Mouse (Mus musculus) intestine, postnatal 0 days (tissue): ENCODE measurements at regions not wholly inside any gene's neighbourhood (a gene's known extent, or its start where the extent isn't known, plus 50 kb on each side); places are given as distances from the start of the nearest gene placed in this dataset.

Experiments
- ATAC-seq: fragments of 200-750 bp; cut with Nextera tagmentation; 2 replicates; pipeline ENCODE4 v1.8.0; 2017; ENCODE audit warnings: mild to moderate bottlenecking, moderate TSS enrichment, moderate library complexity
- H3K27ac ChIP-seq: fragments of 300-500 bp; sonication (generic); 2 replicates; pipeline ENCODE4 v1.5.1; 2014; ENCODE audit warnings: mild to moderate bottlenecking, low read depth, low read length, moderate library complexity
- H3K27me3 ChIP-seq: fragments of 300-500 bp; sonication (generic); replicated peaks from 2 replicates; pipeline ENCODE4 v1.6.1; 2014; ENCODE audit warnings: low read length, mixed read lengths; ENCODE audit not compliant: control insufficient read depth, insufficient read depth
- H3K36me3 ChIP-seq: fragments of 300-500 bp; sonication (generic); 2 replicates; pipeline ENCODE4 v1.6.1; 2014; ENCODE audit warnings: mild to moderate bottlenecking, moderate library complexity; ENCODE audit not compliant: control insufficient read depth, insufficient read depth
- H3K4me1 ChIP-seq: fragments of 300-500 bp; sonication (generic); replicated peaks from 2 replicates; pipeline ENCODE4 v1.6.1; 2014; ENCODE audit warnings: antibody characterized with exemption, low read length, mixed read lengths; ENCODE audit not compliant: control insufficient read depth, insufficient read depth
- H3K4me2 ChIP-seq: fragments of 300-500 bp; sonication (generic); replicated peaks from 2 replicates; pipeline ENCODE4 v1.6.1; 2014; ENCODE audit warnings: low read depth, mild to moderate bottlenecking, moderate library complexity
- H3K4me3 ChIP-seq: fragments of 300-500 bp; sonication (generic); 2 replicates; pipeline ENCODE4 v1.5.1; 2014; ENCODE audit warnings: low read depth, low read length
- H3K9ac ChIP-seq: fragments of 300-500 bp; sonication (generic); 2 replicates; pipeline ENCODE4 v1.6.1; 2014; ENCODE audit warnings: mild to moderate bottlenecking, low read depth, low read length
- H3K9me3 ChIP-seq: fragments of 300-500 bp; sonication (generic); 2 replicates; pipeline ENCODE4 v1.6.1; 2016; ENCODE audit warnings: mixed run types; ENCODE audit not compliant: control insufficient read depth
- CTCF ChIP-seq: sonication (generic); IDR thresholded peaks from 2 replicates; pipeline ENCODE4 v1.5.1; 2016; ENCODE audit warnings: low read depth, mild to moderate bottlenecking, control low read depth, antibody characterized with exemption, moderate library complexity
- WGBS: fragments of 180-500 bp; shearing (Covaris S2); extraction: QIAGEN DNeasy Blood & Tissue Kit; methylation state at CpG from one replicate; pipeline ENCODE4 v1.1.7; 2014; 5-methylcytosine and 5-hydroxymethylcytosine counted together

- WGBS, result 41% methylated on average over 9 of the region's 9 CpGs
- Histone ChIP-seq H3K9me3 (no peaks in the 10 kb centered on the region), H3K4me2 (no peak overlapping the region), H3K4me1 (no peaks in the 10 kb centered on the region), H3K9ac (no peak overlapping the region), H3K36me3 (no peaks in the 10 kb centered on the region), H3K4me3 (no peak overlapping the region), H3K27ac (no peak overlapping the region), H3K27me3 (no peaks in the 10 kb centered on the region)
- TF ChIP-seq CTCF, result no peak
- ATAC-seq, result no peak
These were observed 124.0 kb downstream of the Dact1 start for GRCm38 (mm10) chr12:71433549-71434200.

DNA sequence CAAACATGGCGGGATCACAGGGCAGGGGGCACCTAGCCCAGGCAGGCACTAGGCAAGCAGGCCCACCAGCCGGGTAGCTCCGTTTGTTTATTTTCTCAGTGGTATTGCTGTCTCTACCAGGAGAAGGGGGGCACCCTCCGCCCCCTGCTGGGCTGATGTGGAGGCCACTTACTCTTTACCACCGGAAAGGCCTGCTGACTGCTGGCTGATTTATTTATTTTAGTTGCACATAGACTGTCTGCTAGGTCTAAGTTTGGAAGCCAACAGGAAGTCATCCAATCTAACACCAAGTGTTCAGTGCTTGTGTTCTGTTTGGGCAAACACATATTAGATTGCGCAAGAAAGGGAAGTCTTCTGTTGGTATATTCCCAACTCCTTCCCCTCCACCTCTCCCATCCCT lies 128.6 kb downstream of the Dact1 start:
- Histone ChIP-seq H3K27ac (no peak overlapping the region), H3K4me1 (no peaks in the 10 kb centered on the region), H3K9me3 (no peaks in the 10 kb centered on the region), H3K4me2 (no peak overlapping the region), H3K27me3 (no peaks in the 10 kb centered on the region), H3K9ac (no peak overlapping the region), H3K36me3 (no peaks in the 10 kb centered on the region), H3K4me3 (no peak overlapping the region)
- peak; percentile 56 for TF ChIP-seq CTCF
- 50% methylated on average over 6 of the region's 6 CpGs for WGBS
- ATAC-seq, result no peak

- Histone ChIP-seq H3K4me2 (no peak overlapping the region), H3K9me3 (no peaks in the 10 kb centered on the region), H3K4me3 (no peak overlapping the region), H3K9ac (no peak overlapping the region), H3K4me1 (no peaks in the 10 kb centered on the region), H3K36me3 (no peaks in the 10 kb centered on the region), H3K27me3 (no peaks in the 10 kb centered on the region), H3K27ac (no peak overlapping the region)
- no peak for ATAC-seq
- WGBS, result 81% methylated on average over 3 of the region's 3 CpGs
- no peak for TF ChIP-seq CTCF
These were observed 131.2 kb downstream of the Dact1 start for GRCm38 (mm10) chr12:71440863-71441262.

GRCm38 (mm10) chr12:71441272-71441671 lies 131.6 kb downstream of the Dact1 start:
- Histone ChIP-seq H3K27me3 (no peaks in the 10 kb centered on the region), H3K36me3 (no peaks in the 10 kb centered on the region), H3K27ac (no peak overlapping the region), H3K4me1 (no peaks in the 10 kb centered on the region), H3K4me3 (no peak overlapping the region), H3K4me2 (no peak overlapping the region), H3K9ac (no peak overlapping the region), H3K9me3 (no peaks in the 10 kb centered on the region)
- WGBS, result 79% methylated on average over 5 of the region's 5 CpGs
- TF ChIP-seq CTCF, result no peak
- no peak for ATAC-seq

DNA sequence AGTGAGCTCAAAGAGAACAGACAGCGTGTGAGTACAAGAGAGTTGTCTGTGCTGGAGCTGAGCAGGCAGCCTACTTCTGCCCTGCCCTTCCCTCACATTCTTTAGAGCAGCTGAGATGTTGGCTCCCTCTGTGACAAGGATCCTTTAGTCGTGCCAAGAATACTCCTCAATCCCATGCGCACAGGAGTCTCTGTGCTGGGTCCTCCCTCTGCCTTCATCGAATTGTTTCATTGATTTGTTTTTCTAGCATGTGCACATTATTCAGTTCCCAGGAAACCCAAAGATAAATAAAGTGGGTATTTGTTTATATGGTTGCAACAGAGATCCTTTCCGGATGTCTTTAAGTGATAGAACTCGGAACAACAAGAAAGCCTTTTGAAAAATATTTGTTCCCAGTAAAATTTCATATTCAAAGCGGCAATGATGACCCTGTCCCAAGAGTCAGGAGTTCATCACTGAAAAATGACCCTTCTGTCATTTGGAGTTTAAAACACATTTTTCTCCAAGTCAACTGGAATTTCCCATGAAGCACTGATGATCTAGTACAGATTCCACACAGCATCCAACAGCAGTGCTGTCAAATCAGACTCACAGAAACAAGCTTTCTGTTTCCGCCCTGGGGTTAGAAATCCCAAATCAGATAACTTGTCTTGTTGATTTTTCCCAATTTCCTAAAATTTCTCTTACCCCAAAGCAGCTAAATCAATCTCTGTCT lies 136.7 kb downstream of the Dact1 start:
- Histone ChIP-seq H3K36me3 (no peaks in the 10 kb centered on the region), H3K27me3 (no peaks in the 10 kb centered on the region), H3K4me1 (no peaks in the 10 kb centered on the region), H3K27ac (0 out of 2 replicates have a peak overlapping the region, but pooled peaks have one; percentile 15), H3K4me2 (no peak overlapping the region), H3K9ac (no peak overlapping the region), H3K9me3 (no peaks in the 10 kb centered on the region), H3K4me3 (no peak overlapping the region)
- no peak for ATAC-seq
- TF ChIP-seq CTCF, result no peak
- 45% methylated on average over 8 of the region's 8 CpGs for WGBS

- no peak for ATAC-seq
- Histone ChIP-seq H3K9me3 (no peaks in the 10 kb centered on the region), H3K4me1 (no peaks in the 10 kb centered on the region), H3K27ac (peak overlapping the region; percentile 15; the same call in 1 of the 2 replicates), H3K36me3 (no peaks in the 10 kb centered on the region), H3K4me3 (no peak overlapping the region), H3K4me2 (no peak overlapping the region), H3K9ac (no peak overlapping the region), H3K27me3 (no peaks in the 10 kb centered on the region)
- TF ChIP-seq CTCF, result no peak
- WGBS, result 31% methylated on average over 7 of the region's 7 CpGs
These were observed 137.2 kb downstream of the Dact1 start for GRCm38 (mm10) chr12:71446892-71447268.
